ENCODE assay signal across 15 mouse cellular contexts in genomic region chr5:137527413-137527812, GRCm38 (mm10). TPM values are rescaled to one million over a fixed set of nuclear protein-coding genes. Genes with fewer than 3 reads are reported as not detected.
DNase-seq lines count a peak whose midpoint lies in the region; ATAC-seq and TF ChIP-seq lines count a peak whose summit lies in the region.
"Had no signal": no experiment of that assay in that cellular context is flagged by ENCODE, and none has a peak within 500 bp of the region (broad histone marks: within the 10 kb centered on the region; RNA-seq: fewer than 3 reads in every experiment).

No protein-coding gene starts in this region.

- WGBS in forebrain, embryonic 12.5 days = 42% methylated on average over 1 of the region's 1 CpGs
- WGBS in forebrain, postnatal 0 days = 20% methylated on average over 1 of the region's 1 CpGs
- 50% methylated on average over 1 of the region's 1 CpGs for WGBS in hindbrain, embryonic 12.5 days
- WGBS in midbrain, postnatal 0 days = 23% methylated on average over 1 of the region's 1 CpGs

- H3K9me3 ChIP-seq in forebrain, embryonic 12.5 days = no peaks in the 10 kb centered on the region
- no peaks in the 10 kb centered on the region for H3K9me3 ChIP-seq in forebrain, postnatal 0 days (ENCODE audit: low read length)
- H3K9me3 ChIP-seq in hindbrain, embryonic 12.5 days (replicated peaks) = no peaks in the 10 kb centered on the region
- H3K9me3 ChIP-seq in midbrain, postnatal 0 days (ENCODE audit: low read length) = no peaks in the 10 kb centered on the region
- H3K9me3 ChIP-seq: hindbrain, embryonic 15.5 days had no signal

- H3K36me3 ChIP-seq in forebrain, embryonic 12.5 days (replicated peaks) = peaks cover 76% of the 10 kb centered on the region
- peaks cover 70% of the 10 kb centered on the region for H3K36me3 ChIP-seq in forebrain, postnatal 0 days (ENCODE audit: insufficient read depth)
- peaks cover 71% of the 10 kb centered on the region for H3K36me3 ChIP-seq in hindbrain, embryonic 12.5 days
- peaks cover 69% of the 10 kb centered on the region for H3K36me3 ChIP-seq in midbrain, postnatal 0 days (ENCODE audit: insufficient read depth, low read length)

- peaks cover 42% of the 10 kb centered on the region for H3K4me1 ChIP-seq in forebrain, embryonic 12.5 days
- no peaks in the 10 kb centered on the region for H3K4me1 ChIP-seq in forebrain, postnatal 0 days (ENCODE audit: insufficient read depth)
- H3K4me1 ChIP-seq in hindbrain, embryonic 12.5 days = peaks cover 52% of the 10 kb centered on the region
- no peaks in the 10 kb centered on the region; the same call in 1 of the 2 replicates for H3K4me1 ChIP-seq in midbrain, postnatal 0 days (ENCODE audit: insufficient read depth, low read length)

- 0 out of 2 replicates have a peak overlapping the region, but pooled peaks have one; percentile 36 for H3K27ac ChIP-seq in forebrain, embryonic 12.5 days
- H3K27ac ChIP-seq in forebrain, postnatal 0 days (ENCODE audit: low read depth, low read length) = no peak overlapping the region
- H3K27ac ChIP-seq in layer of hippocampus, adult 2 months = peak overlapping the region; percentile 29; the same call in 1 of the 2 replicates
- peak overlapping the region; percentile 60; the same call in 1 of the 2 replicates for H3K27ac ChIP-seq in hindbrain, embryonic 12.5 days
- peak overlapping the region; percentile 43; the same call in 1 of the 2 replicates for H3K27ac ChIP-seq in midbrain, postnatal 0 days (ENCODE audit: low read depth, low read length)
- H3K27ac ChIP-seq: gastrocnemius, adult 2 months had no signal

- H3K27me3 ChIP-seq in forebrain, embryonic 12.5 days = no peaks in the 10 kb centered on the region
- no peaks in the 10 kb centered on the region for H3K27me3 ChIP-seq in forebrain, postnatal 0 days (ENCODE audit: insufficient read depth, low read length)
- H3K27me3 ChIP-seq in hindbrain, embryonic 12.5 days = no peaks in the 10 kb centered on the region
- no peaks in the 10 kb centered on the region for H3K27me3 ChIP-seq in midbrain, postnatal 0 days (ENCODE audit: insufficient read depth, low read length)
- H3K27me3 ChIP-seq: hindbrain, embryonic 15.5 days had no signal

- H3K4me2 ChIP-seq in forebrain, embryonic 12.5 days = no peak overlapping the region
- no peak overlapping the region for H3K4me2 ChIP-seq in forebrain, postnatal 0 days (ENCODE audit: low read depth)
- H3K4me2 ChIP-seq in hindbrain, embryonic 12.5 days (replicated peaks) = no peak overlapping the region
- H3K4me2 ChIP-seq in midbrain, postnatal 0 days (ENCODE audit: low read depth, low read length, poor library complexity, severe bottlenecking) = no peak overlapping the region
- H3K4me2 ChIP-seq: heart, embryonic 11.5 days; hindbrain, embryonic 15.5 days had no signal

- TF ChIP-seq CTCF in forebrain, postnatal 0 days (IDR thresholded peaks at IDR 0.05; ENCODE audit: low read depth) = no peak
- no peak for TF ChIP-seq CTCF in layer of hippocampus, adult 2 months (conservative IDR thresholded peaks at IDR 0.05)
- TF ChIP-seq CTCF in midbrain, postnatal 0 days (IDR thresholded peaks at IDR 0.05) = no peak

- no peak overlapping the region for H3K9ac ChIP-seq in forebrain, embryonic 12.5 days
- no peak overlapping the region for H3K9ac ChIP-seq in forebrain, postnatal 0 days
- peak overlapping the region; percentile 42; the same call in 1 of the 2 replicates for H3K9ac ChIP-seq in hindbrain, embryonic 12.5 days
- H3K9ac ChIP-seq in midbrain, postnatal 0 days (replicated peaks; ENCODE audit: low read length, poor library complexity, severe bottlenecking) = no peak overlapping the region
- H3K9ac ChIP-seq: hindbrain, embryonic 15.5 days had no signal

- DNase-seq in forebrain, postnatal 0 days = no peak
- no peak for DNase-seq in layer of hippocampus, adult 2 months (ENCODE audit: low spot score in 2 of 2)
- no peak for DNase-seq in layer of hippocampus, adult 9-10 months (ENCODE audit: low spot score)
- no peak for DNase-seq in midbrain, postnatal 0 days (ENCODE audit: low spot score)
- DNase-seq: adrenal gland, adult 8-10 months; B cell, adult 2 months; gastrocnemius, adult 2 months; thymus, postnatal 25 days had no signal

- no peak overlapping the region for H3K4me3 ChIP-seq in forebrain, embryonic 12.5 days (replicated peaks)
- no peak overlapping the region for H3K4me3 ChIP-seq in forebrain, postnatal 0 days (ENCODE audit: low read depth, low read length)
- no peak overlapping the region for H3K4me3 ChIP-seq in layer of hippocampus, adult 2 months
- H3K4me3 ChIP-seq in hindbrain, embryonic 12.5 days = no peak overlapping the region
- no peak overlapping the region for H3K4me3 ChIP-seq in midbrain, postnatal 0 days (ENCODE audit: low read depth, low read length)
- H3K4me3 ChIP-seq: gastrocnemius, adult 2 months; hindbrain, embryonic 15.5 days had no signal

- ATAC-seq in forebrain, embryonic 12.5 days (ENCODE audit: low FRiP score) = no peak
- no peak for ATAC-seq in forebrain, postnatal 0 days
- ATAC-seq in hindbrain, embryonic 12.5 days (ENCODE audit: low FRiP score) = no peak
- ATAC-seq in midbrain, postnatal 0 days (ENCODE audit: low FRiP score) = no peak
- ATAC-seq in monocyte, adult 5-6 weeks (replicated peaks; ENCODE audit: insufficient number of reproducible peaks, low FRiP score, low TSS enrichment, poor library complexity, severe bottlenecking) = no peak

RNA-seq across cellular contexts. Expression of gene Epo, which starts 5.6 kb away (rescaled TPM):
- 0.38 and 0.47 TPM in 2 replicates for polyA plus RNA-seq in forebrain, embryonic 12.5 days (2016; fragmentation: Nextera tagmentation; extraction: Ambion mirVana)
- not detected in 2 replicates for total RNA-seq in forebrain, postnatal 0 days (2014; rRNA removed)
- not detected in 2 replicates for polyA plus RNA-seq in forebrain, postnatal 0 days (2015; fragmentation: Nextera tagmentation; extraction: Ambion mirVana)
- not detected for total RNA-seq in layer of hippocampus, adult 2 months (2021)
- not detected in 2 replicates for polyA plus RNA-seq in hindbrain, embryonic 12.5 days (2016; fragmentation: Nextera tagmentation; extraction: Ambion mirVana)
- not detected in 2 replicates for total RNA-seq in midbrain, postnatal 0 days (2014; rRNA removed)
- polyA plus RNA-seq in midbrain, postnatal 0 days (2015; fragmentation: Nextera tagmentation; extraction: Ambion mirVana) = not detected in 2 replicates
- total RNA-seq in monocyte, adult 5-6 weeks (2017) = not detected in 3 replicates
- total RNA-seq: adrenal gland, adult 8-10 months; gastrocnemius, adult 2 months; layer of hippocampus, adult 18-20 months had no signal
- polyA plus RNA-seq: heart, embryonic 11.5 days; hindbrain, embryonic 15.5 days; kidney, embryonic 14.5 days had no signal

RNA-seq across cellular contexts. Expression of gene Gnb2, which starts 5.9 kb away (rescaled TPM):
- polyA plus RNA-seq in forebrain, embryonic 12.5 days (2016; fragmentation: Nextera tagmentation; extraction: Ambion mirVana) = 411 and 417 TPM in 2 replicates
- 1,237 and 1,339 TPM in 2 replicates for total RNA-seq in forebrain, postnatal 0 days (2014; rRNA removed)
- 766 and 769 TPM in 2 replicates for polyA plus RNA-seq in forebrain, postnatal 0 days (2015; fragmentation: Nextera tagmentation; extraction: Ambion mirVana)
- total RNA-seq in layer of hippocampus, adult 2 months (2021) = 100 to 1,000 TPM; 600 to 607 TPM
- polyA plus RNA-seq in hindbrain, embryonic 12.5 days (2016; fragmentation: Nextera tagmentation; extraction: Ambion mirVana) = 466 and 467 TPM in 2 replicates
- total RNA-seq in midbrain, postnatal 0 days (2014; rRNA removed) = 1,154 and 1,456 TPM in 2 replicates
- polyA plus RNA-seq in midbrain, postnatal 0 days (2015; fragmentation: Nextera tagmentation; extraction: Ambion mirVana) = 590 and 632 TPM in 2 replicates
- 361 to 408 TPM (median 386 TPM) in 3 replicates for total RNA-seq in monocyte, adult 5-6 weeks (2017)

RNA-seq across cellular contexts. Expression of gene Gigyf1, which starts 9.1 kb away (rescaled TPM):
- polyA plus RNA-seq in forebrain, embryonic 12.5 days (2016; fragmentation: Nextera tagmentation; extraction: Ambion mirVana) = 18.7 TPM in 2 replicates
- total RNA-seq in forebrain, postnatal 0 days (2014; rRNA removed) = 21.1 and 25.2 TPM in 2 replicates
- polyA plus RNA-seq in forebrain, postnatal 0 days (2015; fragmentation: Nextera tagmentation; extraction: Ambion mirVana) = 6.1 and 10.6 TPM in 2 replicates
- total RNA-seq in layer of hippocampus, adult 2 months (2021) = 10 to 100 TPM; 61.9 to 63.5 TPM
- 17.9 and 19.0 TPM in 2 replicates for polyA plus RNA-seq in hindbrain, embryonic 12.5 days (2016; fragmentation: Nextera tagmentation; extraction: Ambion mirVana)
- 23.6 and 30.8 TPM in 2 replicates for total RNA-seq in midbrain, postnatal 0 days (2014; rRNA removed)
- polyA plus RNA-seq in midbrain, postnatal 0 days (2015; fragmentation: Nextera tagmentation; extraction: Ambion mirVana) = 16.3 and 17.8 TPM in 2 replicates
- total RNA-seq in monocyte, adult 5-6 weeks (2017) = 11.9 to 24.2 TPM (median 12.0 TPM) in 3 replicates

RNA-seq across cellular contexts. Expression of gene Pop7, which starts 25.1 kb away (rescaled TPM):
- polyA plus RNA-seq in forebrain, embryonic 12.5 days (2016; fragmentation: Nextera tagmentation; extraction: Ambion mirVana) = 61.6 and 62.1 TPM in 2 replicates
- 79.1 and 80.6 TPM in 2 replicates for total RNA-seq in forebrain, postnatal 0 days (2014; rRNA removed)
- polyA plus RNA-seq in forebrain, postnatal 0 days (2015; fragmentation: Nextera tagmentation; extraction: Ambion mirVana) = 99.2 and 110 TPM in 2 replicates
- total RNA-seq in layer of hippocampus, adult 2 months (2021) = 10 to 100 TPM; 33.8 to 35.1 TPM
- polyA plus RNA-seq in hindbrain, embryonic 12.5 days (2016; fragmentation: Nextera tagmentation; extraction: Ambion mirVana) = 60.7 and 61.3 TPM in 2 replicates
- 73.2 and 95.3 TPM in 2 replicates for total RNA-seq in midbrain, postnatal 0 days (2014; rRNA removed)
- 91.5 and 95.6 TPM in 2 replicates for polyA plus RNA-seq in midbrain, postnatal 0 days (2015; fragmentation: Nextera tagmentation; extraction: Ambion mirVana)
- 9.7 to 27.5 TPM (median 20.4 TPM) in 3 replicates for total RNA-seq in monocyte, adult 5-6 weeks (2017)

RNA-seq across cellular contexts. Expression of gene Actl6b, which starts 25.9 kb away (rescaled TPM):
- 76.1 and 80.3 TPM in 2 replicates for polyA plus RNA-seq in forebrain, embryonic 12.5 days (2016; fragmentation: Nextera tagmentation; extraction: Ambion mirVana)
- 234 and 254 TPM in 2 replicates for total RNA-seq in forebrain, postnatal 0 days (2014; rRNA removed)
- 256 and 281 TPM in 2 replicates for polyA plus RNA-seq in forebrain, postnatal 0 days (2015; fragmentation: Nextera tagmentation; extraction: Ambion mirVana)
- 100 to 1,000 TPM; 138 to 142 TPM for total RNA-seq in layer of hippocampus, adult 2 months (2021)
- polyA plus RNA-seq in hindbrain, embryonic 12.5 days (2016; fragmentation: Nextera tagmentation; extraction: Ambion mirVana) = 103 and 108 TPM in 2 replicates
- 248 and 270 TPM in 2 replicates for total RNA-seq in midbrain, postnatal 0 days (2014; rRNA removed)
- polyA plus RNA-seq in midbrain, postnatal 0 days (2015; fragmentation: Nextera tagmentation; extraction: Ambion mirVana) = 264 and 287 TPM in 2 replicates
- not detected in 3 replicates for total RNA-seq in monocyte, adult 5-6 weeks (2017)
- total RNA-seq: gastrocnemius, adult 2 months had no signal
- polyA plus RNA-seq: kidney, embryonic 14.5 days had no signal
